In the genomic region with DNA sequence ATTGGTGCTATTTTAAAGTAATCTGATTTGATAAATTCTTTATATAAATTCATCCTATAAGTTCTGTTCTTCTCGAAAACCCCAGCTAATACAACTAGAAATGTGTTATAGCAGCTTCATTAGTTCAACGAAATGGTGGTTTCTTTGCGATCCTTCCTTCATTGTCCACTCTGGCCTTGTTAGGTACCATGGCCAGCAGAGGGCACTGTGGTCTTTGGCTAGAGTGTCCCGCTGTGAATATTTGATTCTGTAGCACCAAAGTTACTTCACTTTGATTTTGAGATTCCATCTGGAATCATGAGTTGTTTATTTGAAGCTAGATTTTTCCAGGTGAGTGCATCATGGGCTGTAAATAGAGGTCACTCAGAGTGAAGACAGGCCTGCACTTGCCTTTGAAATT, we compare ENCODE assay signal across 8 mouse cellular contexts.
DNase-seq lines count a peak whose midpoint lies in the region; ATAC-seq and TF ChIP-seq lines count a peak whose summit lies in the region.

No protein-coding gene starts in this region.

- peak; percentile 41 for DNase-seq in liver, adult 2 months (ENCODE audit: extremely low read depth, low read depth, low spot score)
- DNase-seq in adrenal gland, adult 18-20 months (ENCODE audit: low spot score in 2 of 2): peak; percentile 45 to 73
- peak; percentile 87 for DNase-seq in embryo, embryonic 10 days (ENCODE audit: low spot score)
- peak; percentile 3 for DNase-seq in induced T-regulatory cell, adult 2 months (ENCODE audit: low read depth)
- DNase-seq in liver, postnatal 0 days: peak; percentile 73
- peak; percentile 87 for DNase-seq in right cerebral cortex, postnatal 4 days

- H3K36me3 ChIP-seq in liver, adult 2 months (ENCODE audit: control insufficient read depth, insufficient read depth, low read length): no peaks in the 10 kb centered on the region
- no peaks in the 10 kb centered on the region for H3K36me3 ChIP-seq in liver, embryonic 12.5 days
- no peaks in the 10 kb centered on the region for H3K36me3 ChIP-seq in liver, postnatal 0 days (replicated peaks; ENCODE audit: insufficient read depth, low read length)

- no peak overlapping the region for H3K9ac ChIP-seq in liver, adult 2 months (ENCODE audit: low read depth, low read length)
- no peak overlapping the region for H3K9ac ChIP-seq in liver, embryonic 12.5 days
- no peak overlapping the region for H3K9ac ChIP-seq in liver, postnatal 0 days (replicated peaks)

- TF ChIP-seq EP300 in liver, postnatal 0 days (IDR thresholded peaks at IDR 0.05; ENCODE audit: low read depth): no peak

- no peak overlapping the region for H3K4me3 ChIP-seq in liver, adult 2 months (ENCODE audit: insufficient read depth, low read depth, low read length)
- H3K4me3 ChIP-seq in liver, embryonic 12.5 days: no peak overlapping the region
- no peak overlapping the region for H3K4me3 ChIP-seq in liver, postnatal 0 days (ENCODE audit: low read depth, low read length)

- TF ChIP-seq CTCF in liver, adult 2 months (IDR thresholded peaks at IDR 0.05; ENCODE audit: low read depth, low read length): peak; percentile 68; the same call in 1 of the 2 replicates
- peak; percentile 82 for TF ChIP-seq CTCF in liver, postnatal 0 days (IDR thresholded peaks at IDR 0.05; ENCODE audit: low read depth)

- no peaks in the 10 kb centered on the region for H3K27me3 ChIP-seq in liver, adult 2 months (ENCODE audit: control insufficient read depth, insufficient read depth, low read length)
- no peaks in the 10 kb centered on the region for H3K27me3 ChIP-seq in liver, embryonic 12.5 days (replicated peaks)
- H3K27me3 ChIP-seq in liver, postnatal 0 days (ENCODE audit: insufficient read depth, low read length): no peaks in the 10 kb centered on the region

- no peak for ATAC-seq in liver, embryonic 12.5 days
- ATAC-seq in liver, postnatal 0 days: no peak
- ATAC-seq in monocyte, adult 5-6 weeks (replicated peaks; ENCODE audit: insufficient number of reproducible peaks, low FRiP score, low TSS enrichment, poor library complexity, severe bottlenecking): no peak

- no peak for TF ChIP-seq POLR2A in liver, adult 2 months (IDR thresholded peaks at IDR 0.05; ENCODE audit: extremely low read depth, insufficient read depth, low read length)

- H3K4me1 ChIP-seq in liver, adult 2 months (ENCODE audit: control insufficient read depth, insufficient read depth, low read length): no peaks in the 10 kb centered on the region
- H3K4me1 ChIP-seq in liver, embryonic 12.5 days: no peaks in the 10 kb centered on the region
- H3K4me1 ChIP-seq in liver, postnatal 0 days (ENCODE audit: insufficient read depth): no peaks in the 10 kb centered on the region

- no peak overlapping the region for H3K27ac ChIP-seq in liver, adult 2 months (replicated peaks; ENCODE audit: insufficient read depth, low read depth, low read length)
- no peak overlapping the region for H3K27ac ChIP-seq in liver, embryonic 12.5 days
- no peak overlapping the region for H3K27ac ChIP-seq in liver, postnatal 0 days (ENCODE audit: low read depth)

- no peak overlapping the region for H3K4me2 ChIP-seq in liver, embryonic 12.5 days
- H3K4me2 ChIP-seq in liver, postnatal 0 days (ENCODE audit: low read depth, low read length): no peak overlapping the region

- 30% methylated on average over 4 of the region's 4 CpGs for WGBS in liver, adult 2 months
- 34% methylated on average over 4 of the region's 4 CpGs for WGBS in liver, embryonic 12.5 days (ENCODE audit: insufficient replicate concordance)
- 34% methylated on average over 4 of the region's 4 CpGs for WGBS in liver, postnatal 0 days (ENCODE audit: insufficient replicate concordance)

- no peaks in the 10 kb centered on the region for H3K9me3 ChIP-seq in liver, embryonic 12.5 days (replicated peaks)
- H3K9me3 ChIP-seq in liver, postnatal 0 days (ENCODE audit: low read length): no peaks in the 10 kb centered on the region

- H3K79me2 ChIP-seq in liver, adult 2 months (ENCODE audit: control insufficient read depth, insufficient read depth, low read length): no peaks in the 10 kb centered on the region

Comparison
In these comparisons a context has a peak if more than half of its experiments do, and no peak if none do; other contexts are left out.
1. DNase-seq: peak in every context shown above with its lines; median percentile 87 in embryo, embryonic 10 days; 87 in right cerebral cortex, postnatal 4 days; 73 in liver, postnatal 0 days; 59 in adrenal gland, adult 18-20 months; 41 in liver, adult 2 months; 3 in induced T-regulatory cell, adult 2 months.